Mouse (Mus musculus) olfactory bulb, adult 2 months (tissue): ENCODE measurements around the gene Klhl22. TPM values are rescaled to one million over a fixed set of nuclear protein-coding genes. Genes with fewer than 3 reads are reported as not detected.

ENCODE experiments used
- H3K27ac ChIP-seq: fragments of 200-500 bp; 2 replicates; pipeline ENCODE4 v1.5.1; 2012; ENCODE audit warnings: low read depth, low read length; ENCODE audit not compliant: insufficient read depth
- H3K4me1 ChIP-seq: fragments of 200-500 bp; 2 replicates; pipeline ENCODE4 v1.6.1; 2012; ENCODE audit warnings: low read length; ENCODE audit not compliant: control insufficient read depth, insufficient read depth
- H3K4me3 ChIP-seq: fragments of 200-500 bp; 2 replicates; pipeline ENCODE4 v1.5.1; 2012; ENCODE audit warnings: mild to moderate bottlenecking, low read depth, low read length, moderate library complexity; ENCODE audit not compliant: insufficient read depth
- CTCF ChIP-seq: fragments of 200-500 bp; IDR thresholded peaks from 2 replicates; pipeline ENCODE4 v1.5.1; 2012; ENCODE audit warnings: low read depth, mild to moderate bottlenecking, low read length, moderate library complexity; ENCODE audit not compliant: insufficient read depth
- POLR2A ChIP-seq: fragments of 200-500 bp; IDR thresholded peaks from 2 replicates; pipeline ENCODE4 v1.6.1; 2012; ENCODE audit warnings: mild to moderate bottlenecking, low read depth, low read length, moderate library complexity; ENCODE audit not compliant: insufficient read depth
- WGBS: fragments of 180-500 bp; shearing (Covaris S2); methylation state at CpG from one replicate; pipeline ENCODE4 v1.1.7; 2018; 5-methylcytosine and 5-hydroxymethylcytosine counted together
- polyA plus RNA-seq: library from polyadenylated mRNA; stranded (reverse); fragments of >200 nt; gene quantifications from 2 replicates; pipeline ENCODE4 v1.2.4, GENCODE M21; 2012; ENCODE audit warnings: low replicate concordance; ENCODE audit not compliant: missing spikeins, insufficient read depth, insufficient read length

Klhl22 gene
- polyA plus RNA-seq, 1 experiment, result not detected

GRCm38 (mm10) chr16:17771117-17771865 is 11.9 kb downstream of the Klhl22 start:
- 64% methylated on average over 4 of the region's 4 CpGs for WGBS
- H3K27ac ChIP-seq, result no peak overlapping the region
- TF ChIP-seq POLR2A (no peak), CTCF (no peak)

GRCm38 (mm10) chr16:17776828-17777227 is 17.4 kb downstream of the Klhl22 start:
- no peak overlapping the region for H3K27ac ChIP-seq
- H3K4me1 ChIP-seq, result no peaks in the 10 kb centered on the region
- no peak overlapping the region for H3K4me3 ChIP-seq
- no peak for TF ChIP-seq POLR2A
- TF ChIP-seq CTCF, result no peak
- WGBS, result 64% methylated on average over 11 of the region's 11 CpGs

More at GRCm38 (mm10) chr16:17771117-17771865, 11.9 kb downstream of the Klhl22 start:
- no peak overlapping the region for H3K4me3 ChIP-seq
- H3K4me1 ChIP-seq, result no peaks in the 10 kb centered on the region; the same call in 1 of the 2 replicates

- Histone ChIP-seq H3K4me1 (no peaks in the 10 kb centered on the region), H3K27ac (no peak overlapping the region), H3K4me3 (no peak overlapping the region)
- 83% methylated on average over 4 of the region's 4 CpGs for WGBS
- TF ChIP-seq CTCF (no peak), POLR2A (no peak)
These were observed 18.8 kb downstream of the Klhl22 start for GRCm38 (mm10) chr16:17778223-17778622.

GRCm38 (mm10) chr16:17779692-17780091 is 20.3 kb downstream of the Klhl22 start:
- TF ChIP-seq POLR2A (no peak), CTCF (no peak)
- 85% methylated on average over 1 of the region's 1 CpGs for WGBS

GRCm38 (mm10) chr16:17785337-17785736 is 25.9 kb downstream of the Klhl22 start:
- WGBS, result 34% methylated on average over 3 of the region's 3 CpGs
- TF ChIP-seq POLR2A (no peak), CTCF (no peak)
- no peaks in the 10 kb centered on the region for H3K4me1 ChIP-seq
- no peak overlapping the region for H3K27ac ChIP-seq
- H3K4me3 ChIP-seq, result no peak overlapping the region

More at GRCm38 (mm10) chr16:17779692-17780091, 20.3 kb downstream of the Klhl22 start:
- H3K4me1 ChIP-seq, result no peaks in the 10 kb centered on the region
- H3K4me3 ChIP-seq, result no peak overlapping the region
- no peak overlapping the region for H3K27ac ChIP-seq

- 62% methylated on average over 3 of the region's 3 CpGs for WGBS
These were observed 33.3 kb downstream of the Klhl22 start for GRCm38 (mm10) chr16:17792728-17793127.

GRCm38 (mm10) chr16:17794047-17794446 is 34.6 kb downstream of the Klhl22 start:
- H3K4me3 ChIP-seq, result no peak overlapping the region
- peaks cover 10% of the 10 kb centered on the region for H3K4me1 ChIP-seq
- H3K27ac ChIP-seq, result no peak overlapping the region
- TF ChIP-seq CTCF, result no peak
- no peak for TF ChIP-seq POLR2A
- WGBS, result 78% methylated on average over 4 of the region's 4 CpGs

More at GRCm38 (mm10) chr16:17792728-17793127, 33.3 kb downstream of the Klhl22 start:
- Histone ChIP-seq H3K27ac (no peak overlapping the region), H3K4me1 (peaks cover 10% of the 10 kb centered on the region), H3K4me3 (no peak overlapping the region)
- no peak for TF ChIP-seq CTCF
- no peak for TF ChIP-seq POLR2A

- no peak for TF ChIP-seq POLR2A
- TF ChIP-seq CTCF, result no peak
- Histone ChIP-seq H3K4me1 (peaks cover 10% of the 10 kb centered on the region), H3K27ac (no peak overlapping the region), H3K4me3 (no peak overlapping the region)
- WGBS, result 83% methylated on average over 5 of the region's 5 CpGs
These were observed 36.2 kb downstream of the Klhl22 start for GRCm38 (mm10) chr16:17795643-17796042.

GRCm38 (mm10) chr16:17796519-17796918 is 37.1 kb downstream of the Klhl22 start:
- Histone ChIP-seq H3K4me1 (peaks cover 10% of the 10 kb centered on the region), H3K27ac (no peak overlapping the region), H3K4me3 (no peak overlapping the region)
- TF ChIP-seq CTCF (no peak), POLR2A (no peak)
